Mouse (Mus musculus): ENCODE data around the gene Rnft1.

Gene Rnft1

DNA sequence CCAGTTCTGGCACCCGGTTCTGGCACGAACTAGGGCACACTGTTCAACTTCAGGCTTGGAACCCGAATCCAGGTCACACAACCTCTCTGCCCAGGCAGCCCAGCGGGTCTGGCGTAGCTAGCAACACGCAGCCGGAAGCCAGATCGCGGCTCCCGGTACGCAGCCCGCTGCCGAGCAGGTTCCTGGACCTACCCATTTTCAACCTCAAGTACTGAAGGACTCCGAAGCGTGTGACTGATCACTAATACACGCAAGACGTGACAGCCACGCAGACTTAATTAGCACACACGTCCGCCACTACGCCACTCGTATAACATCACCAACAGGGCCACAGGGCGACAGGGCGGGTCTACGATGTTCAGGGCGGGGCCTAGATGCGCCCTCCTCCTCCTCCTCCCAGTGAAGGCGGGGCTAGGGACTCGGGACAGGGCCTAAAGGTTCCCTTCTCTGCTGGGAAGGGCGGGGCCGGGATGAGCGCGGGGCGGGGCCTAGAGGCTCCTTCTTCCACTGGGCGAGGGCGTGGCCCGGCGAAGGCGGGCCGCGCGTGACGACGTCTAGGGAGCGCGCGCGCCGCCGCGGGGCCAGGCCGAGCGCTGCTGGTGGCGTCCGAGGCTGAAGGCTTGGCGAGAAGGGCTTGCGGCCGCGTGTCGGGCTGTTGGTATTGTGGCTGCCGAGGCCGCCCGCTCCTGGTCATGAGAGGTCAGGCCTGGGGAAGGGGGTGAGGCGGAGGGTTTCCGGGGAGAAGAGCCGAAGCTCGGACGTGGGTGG lies at the start of gene Rnft1:
Gene Rnft1 (plus strand): TSS at position 557 of the 768 bp plus-strand sequence.
- DNase-seq = peak; percentile 99 to 100

DNA sequence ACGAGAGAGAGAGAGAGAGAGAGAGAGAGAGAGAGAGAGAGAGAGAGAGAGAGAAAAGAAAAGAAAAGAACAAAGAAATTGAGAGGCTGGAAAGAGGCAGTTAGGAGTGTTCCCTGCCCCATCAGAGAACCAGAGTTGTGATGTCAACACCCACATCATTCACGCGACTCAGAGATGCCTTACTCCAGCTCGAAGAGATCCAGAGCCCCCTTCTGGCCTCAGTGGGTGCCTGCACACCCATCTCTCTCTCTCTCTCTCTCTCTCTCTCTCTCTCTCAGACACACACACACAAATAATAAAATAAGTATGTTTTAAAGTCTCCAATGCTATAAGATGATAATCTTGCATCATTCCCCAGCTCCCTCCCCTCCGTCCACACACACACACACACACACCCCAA lies 47.6 kb upstream of the Rnft1 start:
- DNase-seq = peak; percentile 14 to 18

DNA sequence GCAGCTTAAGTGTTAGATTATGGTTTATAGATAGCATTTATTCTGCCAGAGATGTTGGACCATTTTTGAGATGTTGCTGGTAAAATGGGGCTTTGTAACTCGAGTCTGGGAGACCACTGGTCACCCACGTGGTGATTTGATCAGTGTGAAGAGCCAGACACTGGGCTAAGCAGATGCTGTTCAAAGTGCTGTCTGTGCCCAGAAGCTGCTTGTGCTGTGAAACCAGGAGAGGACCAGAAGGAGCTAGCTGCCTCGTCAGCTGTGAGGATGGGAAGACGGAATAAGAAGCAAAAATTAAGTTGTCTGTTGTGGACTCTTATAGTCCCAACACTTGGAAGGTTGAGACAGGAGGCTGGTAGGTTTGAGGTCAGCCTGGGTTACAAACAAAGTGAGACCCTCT lies 46.2 kb upstream of the Rnft1 start:
- DNase-seq = no peak

DNA sequence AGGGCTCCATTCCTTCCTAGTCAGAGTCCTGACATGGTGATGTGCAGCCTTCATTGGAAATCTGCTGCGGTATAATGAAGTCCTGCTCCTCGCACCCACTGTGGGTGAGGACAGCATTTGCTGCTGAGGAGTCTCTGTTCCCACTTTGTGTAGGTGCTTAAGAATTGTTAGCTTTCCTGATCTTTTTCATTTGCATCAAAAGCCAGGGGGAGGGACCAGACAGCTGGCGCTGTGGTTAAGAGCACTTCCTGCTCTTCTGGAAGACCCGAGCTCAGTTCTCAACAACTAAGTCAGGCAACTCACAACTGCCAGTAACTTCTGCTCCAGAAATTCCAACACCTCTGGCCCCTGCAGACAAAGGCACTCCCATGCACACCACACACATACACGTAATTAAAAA lies 43.7 kb upstream of the Rnft1 start:
- no peak for DNase-seq

DNA sequence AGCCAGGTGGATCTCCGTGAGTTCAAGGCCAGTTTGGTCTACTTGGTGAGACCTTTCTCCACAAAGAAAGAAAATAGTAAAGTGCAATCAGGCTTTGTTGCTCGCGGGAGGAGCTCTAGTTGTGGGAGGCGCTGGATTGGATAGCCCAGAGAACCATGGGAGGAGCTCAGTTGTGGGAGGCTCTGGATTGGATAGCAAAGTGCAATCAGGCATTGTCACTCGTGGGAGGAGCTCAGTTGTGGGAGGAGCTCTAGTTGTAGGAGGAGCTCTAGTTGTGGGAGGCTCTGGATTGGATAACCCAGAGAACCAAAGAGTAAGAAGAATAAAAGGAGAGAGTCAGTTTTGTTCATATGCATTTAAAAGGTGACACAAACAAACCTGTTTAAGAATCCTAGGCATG lies 30.5 kb upstream of the Rnft1 start:
- DNase-seq = no peak

DNA sequence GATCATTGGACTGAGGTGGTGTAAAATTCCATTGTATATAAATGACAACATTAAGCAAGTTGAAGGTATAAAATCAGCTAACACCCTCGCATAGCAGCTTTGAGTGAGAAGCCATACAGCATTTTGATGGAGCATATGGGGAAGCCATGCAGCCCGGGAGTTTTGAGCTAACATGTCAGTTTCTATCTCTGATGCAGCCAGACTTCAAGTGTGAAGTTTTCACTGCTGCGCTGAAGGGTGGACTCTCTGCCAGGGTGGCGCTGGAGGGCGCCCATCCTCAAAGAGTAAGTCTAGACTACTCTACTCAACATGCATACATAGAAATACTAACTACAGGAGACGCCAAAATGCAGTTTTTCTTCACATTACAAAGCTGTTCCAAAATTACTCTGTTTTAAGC lies 26.9 kb upstream of the Rnft1 start:
- DNase-seq = no peak

DNA sequence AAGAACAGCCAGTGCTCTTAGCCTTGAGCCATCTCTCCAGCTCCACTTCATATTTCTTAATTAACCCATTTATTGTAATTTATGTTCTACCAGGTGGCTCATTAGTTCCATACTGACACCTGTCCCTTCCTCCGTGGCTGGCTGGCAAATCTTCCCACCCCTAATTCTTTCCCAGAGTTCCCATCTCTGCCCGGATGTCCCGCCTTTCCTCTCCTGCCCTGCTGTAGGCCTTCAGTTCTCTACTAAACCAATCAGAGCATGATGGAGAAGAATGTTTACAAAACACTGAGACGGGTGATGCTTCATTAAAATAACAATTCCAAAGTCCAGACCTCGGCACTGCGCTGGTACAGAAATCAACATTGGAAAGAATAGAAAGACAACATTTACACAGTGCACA lies 25.6 kb upstream of the Rnft1 start:
- DNase-seq = no peak

DNA sequence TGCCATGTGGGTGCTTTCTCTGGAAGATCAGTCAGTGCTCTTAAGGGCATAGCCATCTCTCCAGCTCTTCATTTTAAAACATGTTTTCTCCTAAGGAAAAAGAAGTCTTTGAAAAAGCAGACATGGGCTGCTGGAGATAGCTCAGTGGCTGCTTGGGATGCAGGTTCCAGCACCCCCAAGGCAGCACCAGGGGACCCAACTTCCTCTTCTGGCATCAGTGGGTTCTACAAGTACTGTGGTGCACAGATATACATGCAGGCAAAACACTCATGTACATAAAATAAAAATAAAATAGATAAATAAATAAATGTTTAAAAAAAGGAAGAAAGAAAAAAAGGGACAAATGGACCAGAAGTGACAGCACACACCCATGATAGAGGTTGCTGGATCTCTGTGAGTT lies 21.9 kb upstream of the Rnft1 start:
- DNase-seq = no peak

DNA sequence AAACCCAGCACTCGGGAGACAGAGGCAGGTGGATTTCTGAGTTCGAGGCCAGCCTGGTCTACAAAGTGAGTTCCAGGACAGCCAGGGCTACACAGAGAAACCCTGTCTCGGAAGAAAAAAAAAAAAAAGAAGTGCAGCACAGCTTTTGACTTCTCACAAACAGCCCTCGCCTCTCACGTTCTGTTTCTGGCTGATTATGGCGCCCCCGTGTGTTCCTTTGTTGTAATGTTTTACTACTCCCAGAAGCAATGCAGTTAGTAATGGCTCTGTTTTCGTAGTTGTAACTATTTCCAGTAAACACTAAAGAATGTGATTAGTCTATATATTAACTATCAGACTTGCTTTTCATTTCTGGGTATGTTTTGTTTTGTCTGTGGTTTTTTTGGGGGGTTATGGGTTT lies 20.2 kb upstream of the Rnft1 start:
- peak; percentile 58 to 81 for DNase-seq

DNA sequence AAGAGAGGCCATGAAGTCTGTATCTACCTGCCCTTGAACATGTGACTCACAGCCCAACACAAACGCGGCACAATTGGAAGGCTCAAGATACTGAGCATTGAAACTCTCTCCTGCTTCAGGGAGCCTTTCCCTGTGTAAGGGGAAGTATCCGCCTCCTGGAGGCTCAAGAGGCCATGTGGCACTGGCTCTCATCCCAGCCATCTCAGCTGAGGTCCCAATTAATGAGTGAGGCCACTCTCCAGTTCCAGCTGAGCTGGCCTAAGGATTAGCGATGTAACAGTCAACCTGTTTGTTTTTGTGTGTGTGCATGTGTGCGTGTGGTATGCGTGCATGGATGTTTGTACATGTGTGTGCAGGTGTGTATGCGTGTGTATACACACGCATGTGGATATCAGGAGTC lies 16.1 kb upstream of the Rnft1 start:
- no peak for DNase-seq

DNA sequence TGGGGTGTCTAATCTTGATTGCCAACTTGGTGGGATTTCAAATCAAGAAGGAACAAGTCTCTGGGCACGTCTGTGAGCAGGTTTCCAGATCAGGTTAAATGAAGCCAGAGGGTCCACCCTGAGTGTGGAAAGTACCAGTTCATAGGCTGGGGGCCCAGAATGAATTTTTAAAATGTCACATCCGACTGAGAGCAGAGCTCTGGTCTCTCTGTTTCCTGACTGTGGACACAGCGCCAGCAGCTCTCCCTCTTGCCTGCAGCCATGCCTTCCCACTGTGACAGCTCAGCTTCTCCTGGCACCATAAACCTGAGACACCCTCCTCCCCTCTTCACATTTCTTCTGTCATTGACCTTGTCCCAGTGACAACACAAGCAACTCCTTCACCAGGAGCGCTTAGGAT lies 15.5 kb upstream of the Rnft1 start:
- DNase-seq = no peak

DNA sequence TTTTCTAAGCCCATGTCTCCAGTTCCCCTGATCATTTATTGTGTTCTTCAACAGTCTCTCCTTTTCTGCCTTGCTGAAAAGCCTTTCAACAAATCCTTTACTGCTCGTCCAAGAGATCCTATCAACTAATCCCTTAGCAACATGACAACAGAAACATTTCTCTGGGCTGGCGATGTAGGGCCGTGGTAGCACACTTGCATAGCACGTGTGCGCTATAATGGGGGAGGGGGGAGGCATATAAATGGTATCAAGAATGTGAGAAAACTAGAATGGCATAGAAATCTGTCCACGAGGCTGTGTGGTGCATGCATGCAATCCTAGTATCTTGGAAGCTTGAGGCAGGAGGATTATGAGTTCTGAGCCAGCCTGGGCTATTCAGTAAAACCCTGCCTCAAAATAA lies 12.7 kb upstream of the Rnft1 start:
- DNase-seq = no peak

DNA sequence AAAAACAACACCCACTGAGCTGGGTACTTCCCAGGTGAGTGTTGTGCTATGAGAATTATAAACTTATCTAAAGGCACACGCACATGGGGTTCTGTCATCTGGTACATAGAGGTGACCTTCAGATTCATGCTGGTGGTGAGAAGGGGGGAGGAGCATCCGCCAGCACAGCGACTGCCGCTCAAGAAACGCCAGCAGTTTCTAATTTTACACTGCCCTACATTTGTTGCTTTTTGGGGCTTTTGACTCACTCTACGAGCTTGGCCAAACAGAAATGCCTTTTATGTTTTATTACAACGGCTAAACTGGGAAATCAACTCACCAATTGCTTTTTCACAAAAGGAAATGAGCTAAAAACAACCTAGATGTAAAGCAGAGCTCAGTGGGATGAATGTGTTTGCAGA lies 11.7 kb upstream of the Rnft1 start:
- peak in 1 of 2 experiments; percentile 26 for DNase-seq

DNA sequence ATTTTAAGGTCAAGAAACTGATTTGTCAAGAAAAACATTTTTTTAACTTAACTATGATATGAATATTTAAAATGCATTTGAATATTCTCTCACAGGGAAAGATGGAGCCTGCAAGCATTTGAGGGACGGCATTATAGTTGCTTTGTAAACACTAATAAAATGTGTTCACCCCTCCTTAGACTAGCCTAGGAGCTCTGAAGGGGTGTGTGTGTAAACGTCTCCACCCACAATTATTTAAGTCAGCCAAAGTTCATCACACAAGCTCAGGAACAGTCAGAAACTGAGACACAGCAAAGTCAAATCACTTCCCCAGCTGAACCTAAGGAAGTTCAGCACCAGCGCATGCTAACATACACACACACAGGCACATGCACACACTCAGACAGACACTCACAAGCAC lies 10.9 kb upstream of the Rnft1 start:
- no peak for DNase-seq

DNA sequence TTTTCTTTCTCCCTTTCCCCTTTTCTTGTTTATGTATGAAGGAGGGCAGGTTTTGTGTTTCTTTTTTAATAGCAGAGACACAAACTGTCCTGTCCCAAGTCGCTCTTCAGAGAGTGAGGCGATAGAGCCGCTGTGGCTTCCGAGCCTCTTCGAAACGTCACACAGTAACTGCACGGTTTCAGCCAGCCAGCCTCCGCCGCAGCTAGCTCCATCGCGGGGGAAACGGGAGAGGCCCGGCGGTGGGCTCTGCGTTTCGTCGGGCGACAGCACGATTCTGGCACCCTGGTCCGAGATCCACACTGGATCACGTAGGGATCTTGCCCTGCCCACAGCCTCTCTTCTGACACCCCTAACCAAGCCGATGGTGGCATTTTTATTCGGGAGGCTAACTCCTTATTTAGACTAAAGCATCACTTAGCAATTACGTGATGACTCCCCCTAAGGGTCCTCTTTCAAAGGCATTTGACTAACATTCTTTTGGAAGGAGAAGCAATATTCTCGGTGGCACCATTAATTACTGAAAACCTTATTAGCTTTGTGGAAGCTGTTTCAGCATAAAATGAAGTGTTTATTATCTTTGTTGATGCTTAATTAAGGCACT lies 553 bp downstream of the Rnft1 start:
- DNase-seq = peak; percentile 17 to 60

DNA sequence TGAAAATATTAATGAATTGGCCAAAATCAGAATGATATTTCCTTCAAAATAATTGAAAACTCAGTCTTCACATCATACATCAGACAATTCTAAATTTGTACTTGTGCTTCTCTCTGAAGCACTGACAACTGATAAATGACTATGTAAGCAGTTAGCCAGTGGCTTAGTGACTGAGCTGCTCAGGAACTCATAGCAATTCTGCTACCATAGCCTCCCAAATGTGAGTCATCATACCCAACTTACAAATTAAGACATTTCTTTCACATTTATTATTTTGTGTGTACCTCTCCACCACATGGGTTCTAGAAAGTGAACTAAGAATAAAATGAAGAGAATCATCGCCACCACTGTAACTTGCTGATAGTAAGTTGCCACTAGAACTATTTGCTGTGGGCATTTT lies 6.3 kb downstream of the Rnft1 start:
- DNase-seq = no peak

DNA sequence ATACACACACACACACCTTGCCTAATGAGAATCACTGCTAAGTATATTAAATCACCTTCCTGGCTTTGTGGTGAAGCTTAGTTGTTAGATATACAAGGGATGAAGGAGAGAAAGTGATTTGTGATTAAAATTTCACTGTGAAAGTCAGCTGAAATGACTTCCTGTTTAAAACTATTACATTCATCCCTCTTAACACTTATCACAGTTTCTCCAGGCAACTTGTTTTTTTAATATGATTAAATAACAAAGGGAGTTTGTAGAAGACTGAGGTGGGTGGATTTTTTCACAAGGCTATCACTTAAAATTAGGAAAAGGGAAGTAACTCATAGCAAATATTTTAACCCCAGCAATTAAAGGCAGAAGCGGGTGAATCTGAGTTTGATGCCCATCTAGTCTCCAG lies 12.9 kb downstream of the Rnft1 start:
- no peak for DNase-seq

DNA sequence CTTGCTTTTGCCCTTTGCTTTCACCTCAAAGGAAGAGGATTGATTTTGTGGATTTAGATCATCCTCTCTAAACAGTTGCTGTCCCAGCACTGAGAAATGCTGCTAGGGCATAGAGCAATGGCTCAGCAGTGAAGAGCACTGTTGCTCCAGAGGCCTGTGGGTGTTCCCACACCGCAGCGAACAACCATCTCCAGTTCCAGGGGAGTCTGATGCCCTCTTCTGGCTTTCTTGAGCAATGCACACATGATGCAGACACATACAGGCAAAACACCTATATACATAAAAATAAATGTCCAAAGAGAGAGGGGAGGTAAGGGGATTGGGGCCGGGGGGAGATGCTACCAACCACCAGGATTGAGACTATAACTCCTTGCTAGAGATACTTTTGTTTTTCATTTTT lies 13.5 kb downstream of the Rnft1 start:
- DNase-seq = no peak

DNA sequence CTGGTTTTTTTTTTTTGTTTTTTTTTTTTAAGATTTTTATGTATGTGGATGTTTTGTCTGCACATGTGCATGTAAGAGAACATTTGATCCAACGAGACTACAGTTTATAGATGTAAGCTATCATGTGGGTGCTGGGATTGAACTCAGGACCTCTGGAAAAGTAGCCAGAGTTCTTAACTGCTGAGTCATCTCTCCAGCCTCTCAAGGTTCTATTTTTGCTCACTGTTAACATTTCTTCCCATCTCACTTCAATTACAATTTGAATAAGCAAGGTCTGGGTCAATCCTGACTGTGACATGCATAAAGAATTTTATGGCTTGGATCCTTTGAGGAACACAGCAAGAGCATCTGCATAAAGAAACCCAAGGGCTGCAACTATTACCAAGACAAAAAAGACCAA lies 16.3 kb downstream of the Rnft1 start:
- DNase-seq = no peak

DNA sequence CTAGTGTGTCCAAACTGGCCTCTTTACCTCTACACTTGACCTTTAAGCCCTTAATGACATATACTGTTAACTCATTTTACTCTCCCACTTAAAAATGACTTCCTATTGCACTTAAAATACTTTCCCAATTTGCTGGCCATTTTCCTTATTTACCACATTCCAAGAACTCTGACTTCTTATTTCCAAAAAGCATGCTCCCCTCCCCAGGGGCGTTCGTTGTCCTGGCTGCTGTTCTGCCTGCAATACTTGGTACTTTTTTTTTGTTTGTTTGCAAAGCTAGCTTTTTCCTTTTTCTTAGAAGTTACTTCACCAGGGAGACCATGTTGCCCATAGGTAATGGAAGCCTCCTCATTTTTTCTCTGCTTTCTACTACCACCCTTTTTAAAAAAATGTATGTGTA lies 18.7 kb downstream of the Rnft1 start:
- DNase-seq = no peak

DNA sequence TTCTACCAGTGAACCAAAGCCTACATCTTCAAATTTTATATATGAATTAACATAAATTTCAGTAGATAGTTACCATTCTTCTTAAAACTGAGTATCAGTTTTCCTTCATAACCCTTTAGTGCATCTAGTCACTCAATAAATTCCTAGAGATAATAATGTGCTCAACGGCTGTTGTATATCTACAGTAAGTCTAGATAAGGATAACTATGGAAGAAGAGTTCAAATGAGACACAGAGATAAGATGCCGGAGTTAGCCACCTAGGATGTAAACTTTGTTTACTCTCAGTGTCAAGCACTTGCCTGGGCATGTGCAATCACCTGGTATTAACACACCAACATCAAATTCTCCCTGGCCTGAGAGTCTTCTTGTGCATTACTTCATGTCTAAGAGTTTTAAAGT lies 22.9 kb downstream of the Rnft1 start:
- DNase-seq = no peak

DNA sequence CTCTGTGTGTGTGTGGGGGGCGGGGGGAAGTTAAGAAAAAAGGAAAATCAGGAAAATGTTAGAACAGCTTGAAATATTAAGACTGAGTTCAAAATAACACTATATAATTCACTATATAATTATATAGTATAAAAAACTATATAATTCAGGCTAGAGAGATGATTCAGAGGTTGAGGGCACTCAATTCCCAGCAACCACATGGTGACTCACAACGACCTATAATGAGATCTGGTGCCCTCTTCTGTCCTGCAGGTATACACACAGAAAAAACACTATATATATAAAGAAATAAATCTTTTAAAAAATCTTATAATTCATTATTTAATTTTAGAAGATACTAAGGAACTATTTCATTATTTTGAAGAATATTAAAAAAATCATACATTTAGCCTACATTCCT lies 23.5 kb downstream of the Rnft1 start:
- no peak for DNase-seq

DNA sequence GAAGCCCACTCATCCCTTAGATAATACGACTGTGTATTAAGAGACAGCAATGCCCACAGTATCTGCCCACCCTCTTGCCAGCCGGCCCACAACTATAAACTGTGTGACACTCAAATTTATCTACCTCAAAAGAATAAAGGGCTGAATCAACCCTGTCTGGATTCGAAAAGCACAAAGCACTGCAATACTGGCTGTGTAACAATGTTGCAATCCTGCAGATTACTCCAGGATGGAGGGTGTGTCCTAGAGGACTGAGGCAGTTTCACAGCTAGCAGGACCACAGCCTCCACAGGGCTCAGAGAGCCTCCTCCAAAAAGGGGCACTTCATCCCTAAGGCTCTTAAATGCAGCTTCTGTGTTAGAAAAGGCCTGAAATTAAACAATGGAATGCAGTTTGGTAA lies 32.2 kb downstream of the Rnft1 start:
- no peak for DNase-seq

DNA sequence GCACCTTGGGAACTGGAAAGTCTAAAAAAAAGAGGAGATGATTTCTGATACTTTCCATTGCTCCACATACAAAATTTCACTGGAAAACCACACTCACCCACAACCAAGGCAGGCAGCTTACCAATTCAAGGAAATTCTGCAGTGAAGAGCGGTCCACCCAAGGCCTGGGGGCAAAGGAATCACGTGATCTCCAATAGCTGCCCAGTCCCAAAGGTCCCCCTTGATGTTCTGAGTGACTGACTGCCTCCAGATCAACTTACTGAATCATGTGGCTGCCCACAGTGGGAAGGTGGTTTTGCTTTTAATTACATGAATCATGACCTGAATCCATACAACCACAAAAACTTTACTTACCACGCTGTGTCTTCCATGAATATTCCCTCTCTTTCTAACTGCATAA lies 32.8 kb downstream of the Rnft1 start:
- DNase-seq = no peak

DNA sequence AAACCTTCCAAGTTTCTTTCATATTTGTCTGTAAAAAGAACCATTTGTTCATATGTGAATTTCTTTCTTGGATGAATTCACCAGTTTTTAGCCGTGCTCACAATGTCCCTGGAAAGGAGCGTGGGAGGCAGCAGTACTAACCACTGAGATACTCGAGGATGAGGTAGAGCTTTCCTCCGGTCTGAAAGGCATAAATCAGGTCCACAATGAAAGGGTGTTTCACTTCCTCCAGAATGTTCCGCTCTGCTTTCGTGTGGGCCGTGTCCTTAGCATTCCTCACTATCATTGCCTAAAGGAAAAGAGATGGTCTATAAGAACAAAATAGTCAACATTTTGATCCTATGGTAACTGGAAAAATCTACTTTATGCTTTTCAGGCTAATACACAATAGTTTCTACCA lies 35.3 kb downstream of the Rnft1 start:
- no peak for DNase-seq
